In the genomic region with DNA sequence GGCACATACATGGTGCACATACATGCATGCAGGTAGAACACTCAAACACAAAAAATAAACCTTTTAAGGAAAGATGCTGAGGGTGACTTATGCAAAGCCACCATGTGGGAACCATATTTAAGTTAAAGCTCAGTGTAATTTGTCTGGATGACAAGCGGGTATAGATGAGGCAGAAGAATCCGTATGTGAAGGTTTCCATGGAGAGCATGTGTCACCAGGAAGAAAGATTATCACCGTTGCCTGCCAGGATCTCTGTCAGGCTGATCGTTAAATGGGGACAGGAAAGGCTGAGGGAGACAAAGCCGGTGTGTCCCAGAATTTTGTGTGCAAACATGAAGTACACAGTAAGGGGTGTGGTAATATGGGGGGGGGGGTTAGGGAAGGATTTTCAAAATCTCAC, we compare ENCODE assay signal across 14 mouse cellular contexts. TPM values are rescaled to one million over a fixed set of nuclear protein-coding genes. Genes with fewer than 3 reads are reported as not detected.
DNase-seq lines count a peak whose midpoint lies in the region; ATAC-seq and TF ChIP-seq lines count a peak whose summit lies in the region.
"Had no signal": no experiment of that assay in that cellular context is flagged by ENCODE, and none has a peak within 500 bp of the region (broad histone marks: within the 10 kb centered on the region; RNA-seq: fewer than 3 reads in every experiment).

No protein-coding gene starts in this region.

- peaks cover 5% of the 10 kb centered on the region for H3K4me1 ChIP-seq in hindbrain, embryonic 12.5 days
- H3K4me1 ChIP-seq in hindbrain, embryonic 11.5 days (replicated peaks; ENCODE audit: control insufficient read depth, insufficient read depth, low read length), result no peaks in the 10 kb centered on the region
- H3K4me1 ChIP-seq in hindbrain, embryonic 15.5 days (replicated peaks), result peaks cover 13% of the 10 kb centered on the region
- H3K4me1 ChIP-seq in neural tube, embryonic 13.5 days (replicated peaks), result peaks cover 18% of the 10 kb centered on the region
- H3K4me1 ChIP-seq: limb, embryonic 12.5 days; liver, embryonic 13.5 days; lung, embryonic 15.5 days had no signal

- ATAC-seq in hindbrain, embryonic 12.5 days (ENCODE audit: low FRiP score), result peak; percentile 47
- ATAC-seq in hindbrain, embryonic 11.5 days (ENCODE audit: low FRiP score), result no peak
- peak; percentile 57; the same call in 1 of the 2 replicates for ATAC-seq in hindbrain, embryonic 15.5 days (ENCODE audit: low FRiP score, low read depth)
- ATAC-seq in neural tube, embryonic 13.5 days (ENCODE audit: low read depth), result peak; percentile 60
- ATAC-seq in granulocyte monocyte progenitor cell, adult 5-6 weeks (replicated peaks; ENCODE audit: poor library complexity, severe bottlenecking), result no peak

- no peak overlapping the region for H3K9ac ChIP-seq in hindbrain, embryonic 12.5 days
- no peak overlapping the region for H3K9ac ChIP-seq in hindbrain, embryonic 11.5 days (ENCODE audit: low read depth, low read length)
- no peak overlapping the region for H3K9ac ChIP-seq in hindbrain, embryonic 15.5 days
- H3K9ac ChIP-seq in neural tube, embryonic 13.5 days, result no peak overlapping the region
- H3K9ac ChIP-seq: heart, embryonic 12.5 days; limb, embryonic 12.5 days; liver, embryonic 13.5 days; lung, embryonic 15.5 days had no signal

- DNase-seq in hindbrain, embryonic 11.5 days (ENCODE audit: low spot score), result no peak
- peak; percentile 34 for DNase-seq in brain, embryonic 14.5 days (ENCODE audit: low read depth)
- DNase-seq in urinary bladder, postnatal 36 days (ENCODE audit: low spot score in 2 of 2), result no peak

- no peak overlapping the region for H3K4me3 ChIP-seq in hindbrain, embryonic 12.5 days
- H3K4me3 ChIP-seq in hindbrain, embryonic 11.5 days (ENCODE audit: low read depth, low read length), result no peak overlapping the region
- no peak overlapping the region for H3K4me3 ChIP-seq in hindbrain, embryonic 15.5 days
- H3K4me3 ChIP-seq in neural tube, embryonic 13.5 days, result no peak overlapping the region
- H3K4me3 ChIP-seq: erythroblast, embryonic 14.5 days; heart, embryonic 12.5 days; limb, embryonic 12.5 days; liver, embryonic 13.5 days; lung, embryonic 15.5 days had no signal

- TF ChIP-seq POLR2A in brain, embryonic 14.5 days (IDR thresholded peaks at IDR 0.05; ENCODE audit: borderline replicate concordance, extremely low read depth, insufficient read depth, insufficient read length, poor library complexity, severe bottlenecking), result no peak

- TF ChIP-seq CTCF in brain, embryonic 14.5 days (IDR thresholded peaks at IDR 0.05; ENCODE audit: borderline replicate concordance, extremely low read depth, insufficient read depth, insufficient read length), result no peak

- no peaks in the 10 kb centered on the region for H3K36me3 ChIP-seq in hindbrain, embryonic 12.5 days
- no peaks in the 10 kb centered on the region for H3K36me3 ChIP-seq in hindbrain, embryonic 11.5 days (ENCODE audit: control insufficient read depth, insufficient read depth, low read length)
- no peaks in the 10 kb centered on the region for H3K36me3 ChIP-seq in hindbrain, embryonic 15.5 days
- no peaks in the 10 kb centered on the region for H3K36me3 ChIP-seq in neural tube, embryonic 13.5 days
- H3K36me3 ChIP-seq: G1E; heart, embryonic 12.5 days; limb, embryonic 12.5 days; liver, embryonic 13.5 days; lung, embryonic 15.5 days had no signal

- no peak overlapping the region for H3K4me2 ChIP-seq in hindbrain, embryonic 12.5 days (replicated peaks)
- no peak overlapping the region for H3K4me2 ChIP-seq in hindbrain, embryonic 11.5 days (replicated peaks; ENCODE audit: low read depth, low read length)
- H3K4me2 ChIP-seq in hindbrain, embryonic 15.5 days, result no peak overlapping the region
- no peak overlapping the region for H3K4me2 ChIP-seq in neural tube, embryonic 13.5 days
- H3K4me2 ChIP-seq: heart, embryonic 12.5 days; limb, embryonic 12.5 days; liver, embryonic 13.5 days; lung, embryonic 15.5 days had no signal

- H3K9me3 ChIP-seq in hindbrain, embryonic 12.5 days (replicated peaks), result no peaks in the 10 kb centered on the region
- H3K9me3 ChIP-seq in hindbrain, embryonic 11.5 days (ENCODE audit: control insufficient read depth, low read length), result no peaks in the 10 kb centered on the region
- H3K9me3 ChIP-seq in hindbrain, embryonic 15.5 days, result no peaks in the 10 kb centered on the region
- no peaks in the 10 kb centered on the region for H3K9me3 ChIP-seq in neural tube, embryonic 13.5 days
- H3K9me3 ChIP-seq: G1E; heart, embryonic 12.5 days; limb, embryonic 12.5 days; liver, embryonic 13.5 days; lung, embryonic 15.5 days had no signal

- H3K27ac ChIP-seq in hindbrain, embryonic 12.5 days, result no peak overlapping the region
- H3K27ac ChIP-seq in hindbrain, embryonic 11.5 days (ENCODE audit: low read depth, low read length), result no peak overlapping the region
- peak overlapping the region; percentile 37 for H3K27ac ChIP-seq in hindbrain, embryonic 15.5 days (replicated peaks)
- H3K27ac ChIP-seq in neural tube, embryonic 13.5 days (replicated peaks), result peak overlapping the region; percentile 3; the same call in 1 of the 2 replicates
- H3K27ac ChIP-seq: limb, embryonic 12.5 days; liver, embryonic 13.5 days; lung, embryonic 15.5 days; macrophage had no signal

- WGBS in hindbrain, embryonic 12.5 days, result 53% methylated on average over 5 of the region's 5 CpGs
- WGBS in hindbrain, embryonic 11.5 days, result 64% methylated on average over 5 of the region's 5 CpGs
- WGBS in hindbrain, embryonic 15.5 days, result 43% methylated on average over 5 of the region's 5 CpGs
- 45% methylated on average over 5 of the region's 5 CpGs for WGBS in neural tube, embryonic 13.5 days

- H3K27me3 ChIP-seq in hindbrain, embryonic 12.5 days, result no peaks in the 10 kb centered on the region
- H3K27me3 ChIP-seq in hindbrain, embryonic 11.5 days (ENCODE audit: control insufficient read depth, insufficient read depth, low read length), result no peaks in the 10 kb centered on the region
- H3K27me3 ChIP-seq in hindbrain, embryonic 15.5 days, result no peaks in the 10 kb centered on the region
- no peaks in the 10 kb centered on the region for H3K27me3 ChIP-seq in neural tube, embryonic 13.5 days
- H3K27me3 ChIP-seq: heart, embryonic 12.5 days; liver, embryonic 13.5 days; lung, embryonic 15.5 days had no signal

RNA-seq across cellular contexts. Expression of a gene that starts 32.5 kb away (rescaled TPM):
- 37.4 and 41.0 TPM in 2 replicates for polyA plus RNA-seq in hindbrain, embryonic 12.5 days (2016; fragmentation: Nextera tagmentation; extraction: Ambion mirVana)
- polyA plus RNA-seq in hindbrain, embryonic 11.5 days (2014; fragmentation: Nextera tagmentation; extraction: Ambion mirVana), result 29.6 and 34.3 TPM in 2 replicates
- polyA plus RNA-seq in brain, embryonic 14.5 days (2012; rRNA removed), result 20.9 and 22.7 TPM in 2 replicates
- 37.6 and 41.2 TPM in 2 replicates for polyA plus RNA-seq in hindbrain, embryonic 15.5 days (2015; fragmentation: Nextera tagmentation; extraction: Ambion mirVana)
- 30.8 and 31.6 TPM in 2 replicates for polyA plus RNA-seq in neural tube, embryonic 13.5 days (2015; fragmentation: Nextera tagmentation; extraction: Ambion mirVana)
- total RNA-seq in granulocyte monocyte progenitor cell, adult 5-6 weeks (2014; fragmentation: Nextera tagmentation), result not detected in 2 replicates
- total RNA-seq in granulocyte monocyte progenitor cell, adult 5-6 weeks (2017), result 0.05 and 1.1 TPM in 2 replicates
- total RNA-seq: G1E had no signal
- polyA plus RNA-seq: G1E, macrophage had no signal

RNA-seq across cellular contexts. Expression of a gene that starts 39.6 kb away (rescaled TPM):
- 56.2 and 57.7 TPM in 2 replicates for polyA plus RNA-seq in hindbrain, embryonic 12.5 days (2016; fragmentation: Nextera tagmentation; extraction: Ambion mirVana)
- polyA plus RNA-seq in hindbrain, embryonic 11.5 days (2014; fragmentation: Nextera tagmentation; extraction: Ambion mirVana), result 51.2 and 52.5 TPM in 2 replicates
- 51.2 and 59.6 TPM in 2 replicates for polyA plus RNA-seq in brain, embryonic 14.5 days (2012; rRNA removed)
- polyA plus RNA-seq in hindbrain, embryonic 15.5 days (2015; fragmentation: Nextera tagmentation; extraction: Ambion mirVana), result 88.5 and 94.2 TPM in 2 replicates
- 62.0 and 71.4 TPM in 2 replicates for polyA plus RNA-seq in neural tube, embryonic 13.5 days (2015; fragmentation: Nextera tagmentation; extraction: Ambion mirVana)
- 11.5 and 13.8 TPM in 2 replicates for total RNA-seq in granulocyte monocyte progenitor cell, adult 5-6 weeks (2014; fragmentation: Nextera tagmentation)
- 11.3 and 22.4 TPM in 2 replicates for total RNA-seq in granulocyte monocyte progenitor cell, adult 5-6 weeks (2017)

Comparison
In these comparisons a context has a peak if more than half of its experiments do, and no peak if none do; other contexts are left out.
1. ATAC-seq: peak in hindbrain, embryonic 12.5 days (single experiment), hindbrain, embryonic 15.5 days (single experiment) and neural tube, embryonic 13.5 days (single experiment); none in hindbrain, embryonic 11.5 days (single experiment) and granulocyte monocyte progenitor cell, adult 5-6 weeks (single experiment).
2. H3K27ac ChIP-seq: peak in hindbrain, embryonic 15.5 days (single experiment) and neural tube, embryonic 13.5 days (single experiment); none in hindbrain, embryonic 12.5 days (single experiment) and hindbrain, embryonic 11.5 days (single experiment).